Comparison of ENCODE assay signal across 8 mouse cellular contexts in the genomic region with DNA sequence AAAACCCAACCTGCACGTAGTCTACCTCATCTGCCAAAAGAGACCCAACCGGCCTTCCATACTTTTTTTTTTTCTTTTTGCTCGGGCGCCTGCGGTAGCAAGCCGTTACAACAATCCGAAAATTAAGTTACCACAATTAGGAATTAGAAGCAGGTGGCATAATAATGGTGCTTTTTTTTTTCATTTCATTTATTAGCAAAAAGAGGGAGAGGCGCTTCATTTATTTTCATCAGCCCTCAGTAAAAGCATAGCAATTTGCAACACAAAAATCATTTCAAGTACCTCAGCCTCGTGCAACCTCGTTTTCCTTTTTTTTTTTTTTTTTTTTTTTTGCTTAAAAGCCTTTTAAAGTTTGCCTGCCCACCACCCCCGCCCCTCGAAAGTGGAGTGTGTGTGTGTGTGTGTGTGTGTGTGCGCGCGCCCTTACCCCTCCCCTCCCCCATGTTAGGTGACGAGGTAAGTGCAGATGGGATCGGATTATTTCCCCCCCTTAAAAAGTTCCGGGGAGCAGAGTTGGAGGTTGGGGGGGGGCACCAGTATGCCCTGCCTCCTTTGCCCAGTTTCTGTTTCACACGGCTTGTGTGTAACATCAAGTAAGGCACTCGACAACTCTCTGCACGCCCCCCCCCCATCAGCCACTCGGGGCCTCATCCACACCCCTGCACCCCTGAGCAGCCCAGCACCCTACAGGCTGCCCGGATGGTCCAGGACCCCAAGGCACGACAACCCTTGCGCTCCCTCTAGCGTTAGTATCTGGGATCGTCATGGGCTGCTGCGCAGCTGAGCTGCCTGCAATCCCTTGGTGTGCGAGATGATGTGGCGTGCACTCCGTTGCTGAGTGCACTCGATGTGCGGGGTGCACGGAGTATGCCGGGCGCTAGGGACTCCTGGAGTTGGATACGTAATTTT. TPM values are rescaled to one million over a fixed set of nuclear protein-coding genes. Genes with fewer than 3 reads are reported as not detected.
A peak's percentile ranks its signal among the peaks of the same experiment; 100 is the strongest.
DNase-seq lines count a peak whose midpoint lies in the region; ATAC-seq and TF ChIP-seq lines count a peak whose summit lies in the region.

No protein-coding gene starts in this region.

- no peaks in the 10 kb centered on the region for H3K4me1 ChIP-seq in ES-Bruce4 (ENCODE audit: control insufficient read depth, insufficient read depth, low read length)
- peaks cover 52% of the 10 kb centered on the region for H3K4me1 ChIP-seq in forebrain, embryonic 12.5 days
- H3K4me1 ChIP-seq in heart, postnatal 0 days (ENCODE audit: control insufficient read depth, insufficient read depth): peaks cover 4% of the 10 kb centered on the region; the same call in 1 of the 2 replicates
- H3K4me1 ChIP-seq in liver, embryonic 14.5 days (replicated peaks; ENCODE audit: control insufficient read depth in 2 of 2, insufficient read depth in 2 of 2, low read length in 1 of 2): no peaks in the 10 kb centered on the region
- peaks cover 17% of the 10 kb centered on the region; the same call in 1 of the 2 replicates for H3K4me1 ChIP-seq in stomach, embryonic 15.5 days

- TF ChIP-seq EP300 in ES-Bruce4 (IDR thresholded peaks at IDR 0.05; ENCODE audit: insufficient read depth, low read depth, low read length): no peak
- TF ChIP-seq EP300 in heart, postnatal 0 days (IDR thresholded peaks at IDR 0.05; ENCODE audit: low read depth): no peak
- TF ChIP-seq EP300 in liver, embryonic 14.5 days (IDR thresholded peaks at IDR 0.05; ENCODE audit: low read depth): no peak

- H3K36me3 ChIP-seq in ES-Bruce4 (ENCODE audit: control insufficient read depth, insufficient read depth, low read length, poor library complexity, severe bottlenecking): no peaks in the 10 kb centered on the region
- H3K36me3 ChIP-seq in forebrain, embryonic 12.5 days (replicated peaks): no peaks in the 10 kb centered on the region
- H3K36me3 ChIP-seq in heart, postnatal 0 days (replicated peaks; ENCODE audit: control insufficient read depth, insufficient read depth, low read length): no peaks in the 10 kb centered on the region
- H3K36me3 ChIP-seq in liver, embryonic 14.5 days (replicated peaks; ENCODE audit: control insufficient read depth, insufficient read depth, low read depth): no peaks in the 10 kb centered on the region
- no peaks in the 10 kb centered on the region for H3K36me3 ChIP-seq in stomach, embryonic 15.5 days

- H3K9me3 ChIP-seq in ES-Bruce4 (replicated peaks; ENCODE audit: control insufficient read depth, insufficient read depth, low read length, poor library complexity, severe bottlenecking): no peaks in the 10 kb centered on the region
- no peaks in the 10 kb centered on the region for H3K9me3 ChIP-seq in forebrain, embryonic 12.5 days
- no peaks in the 10 kb centered on the region for H3K9me3 ChIP-seq in heart, postnatal 0 days (replicated peaks; ENCODE audit: control insufficient read depth, low read length)
- no peaks in the 10 kb centered on the region for H3K9me3 ChIP-seq in liver, embryonic 14.5 days (ENCODE audit: control insufficient read depth, low read length)
- H3K9me3 ChIP-seq in stomach, embryonic 15.5 days: no peaks in the 10 kb centered on the region

- DNase-seq in c-Kit-positive CD71-positive TER-119-positive erythroid progenitor cells, embryonic 14.5 days (ENCODE audit: low spot score): peak; percentile 81
- peak; percentile 69 for DNase-seq in heart, postnatal 0 days (ENCODE audit: low spot score)
- DNase-seq in kidney, postnatal 36 days: peak; percentile 82 to 92
- DNase-seq in liver, embryonic 14.5 days (ENCODE audit: low read depth in 3 of 3, low spot score in 3 of 3): peak; percentile 51 to 61 (median 56)
- peak; percentile 97 for DNase-seq in neural tube, embryonic 10.5 days (ENCODE audit: extremely low spot score, low spot score)

- H3K4me3 ChIP-seq in ES-Bruce4 (ENCODE audit: low read depth, low read length): peak overlapping the region; percentile 33
- H3K4me3 ChIP-seq in forebrain, embryonic 12.5 days (replicated peaks): peak overlapping the region; percentile 41
- peak overlapping the region; percentile 65 for H3K4me3 ChIP-seq in heart, postnatal 0 days (ENCODE audit: low read depth, low read length)
- H3K4me3 ChIP-seq in liver, embryonic 14.5 days (ENCODE audit: insufficient read depth in 1 of 2, low read depth in 2 of 2, low read length in 2 of 2): peak overlapping the region; percentile 53 to 66
- peak overlapping the region; percentile 54 for H3K4me3 ChIP-seq in stomach, embryonic 15.5 days (replicated peaks)

- H3K27ac ChIP-seq in ES-Bruce4 (ENCODE audit: insufficient read depth, low read length): no peak overlapping the region
- peak overlapping the region; percentile 92 for H3K27ac ChIP-seq in forebrain, embryonic 12.5 days
- no peak overlapping the region for H3K27ac ChIP-seq in heart, postnatal 0 days (ENCODE audit: low read depth)
- no peak overlapping the region for H3K27ac ChIP-seq in liver, embryonic 14.5 days
- H3K27ac ChIP-seq in stomach, embryonic 15.5 days: no peak overlapping the region

- peak; percentile 93 for ATAC-seq in forebrain, embryonic 12.5 days (ENCODE audit: low FRiP score)
- peak; percentile 93 for ATAC-seq in heart, postnatal 0 days (ENCODE audit: insufficient read depth, low read depth)
- peak; percentile 87 for ATAC-seq in liver, embryonic 14.5 days (ENCODE audit: insufficient read depth)
- peak; percentile 95 for ATAC-seq in stomach, embryonic 15.5 days (ENCODE audit: insufficient read depth, low FRiP score, low read depth)

- TF ChIP-seq POLR2A in ES-Bruce4 (IDR thresholded peaks at IDR 0.05; ENCODE audit: insufficient read depth, low read length): no peak

- H3K9ac ChIP-seq in ES-Bruce4 (ENCODE audit: low read depth, poor library complexity, severe bottlenecking): no peak overlapping the region
- peak overlapping the region; percentile 65 for H3K9ac ChIP-seq in forebrain, embryonic 12.5 days
- peak overlapping the region; percentile 37 for H3K9ac ChIP-seq in heart, postnatal 0 days (replicated peaks; ENCODE audit: low read depth, low read length)
- no peak overlapping the region for H3K9ac ChIP-seq in liver, embryonic 14.5 days (replicated peaks)
- H3K9ac ChIP-seq in stomach, embryonic 15.5 days: 0 out of 2 replicates have a peak overlapping the region, but pooled peaks have one; percentile 32

- peak; percentile 94 for TF ChIP-seq CTCF in ES-Bruce4 (IDR thresholded peaks at IDR 0.05; ENCODE audit: low read depth, low read length)
- peak; percentile 96 for TF ChIP-seq CTCF in heart, postnatal 0 days (IDR thresholded peaks at IDR 0.05; ENCODE audit: low read depth)
- TF ChIP-seq CTCF in liver, embryonic 14.5 days (IDR thresholded peaks at IDR 0.05; ENCODE audit: low read depth): peak; percentile 99

- WGBS in forebrain, embryonic 12.5 days: under 1% methylated on average over 36 of the region's 37 CpGs
- WGBS in heart, postnatal 0 days: 2% methylated on average over 37 of the region's 37 CpGs
- 3% methylated on average over 36 of the region's 37 CpGs for WGBS in liver, embryonic 14.5 days (ENCODE audit: insufficient replicate concordance)
- WGBS in stomach, embryonic 15.5 days: under 1% methylated on average over 37 of the region's 37 CpGs

- peak overlapping the region; percentile 84 for H3K4me2 ChIP-seq in forebrain, embryonic 12.5 days
- H3K4me2 ChIP-seq in heart, postnatal 0 days (ENCODE audit: low read depth, low read length): peak overlapping the region; percentile 98
- peak overlapping the region; percentile 73 for H3K4me2 ChIP-seq in liver, embryonic 14.5 days (ENCODE audit: low read depth)
- H3K4me2 ChIP-seq in stomach, embryonic 15.5 days: peak overlapping the region; percentile 98

- H3K27me3 ChIP-seq in ES-Bruce4 (ENCODE audit: control insufficient read depth, insufficient read depth, low read length, poor library complexity, severe bottlenecking): no peaks in the 10 kb centered on the region
- peaks cover 6% of the 10 kb centered on the region; the same call in 1 of the 2 replicates for H3K27me3 ChIP-seq in forebrain, embryonic 12.5 days
- H3K27me3 ChIP-seq in heart, postnatal 0 days (ENCODE audit: control insufficient read depth, insufficient read depth, low read length): peaks cover 20% of the 10 kb centered on the region
- peaks cover 39% of the 10 kb centered on the region for H3K27me3 ChIP-seq in liver, embryonic 14.5 days (ENCODE audit: control insufficient read depth, insufficient read depth, low read length)
- H3K27me3 ChIP-seq in stomach, embryonic 15.5 days (replicated peaks): peaks cover 17% of the 10 kb centered on the region; the same call in 1 of the 2 replicates

RNA-seq across cellular contexts. Expression of gene Vrk1, which starts 47.7 kb away (rescaled TPM):
- polyA plus RNA-seq in ES-Bruce4 (2011; ENCODE audit: insufficient read depth, insufficient read length, low read depth, missing spikeins): 82.8 and 85.6 TPM in 2 replicates
- polyA plus RNA-seq in forebrain, embryonic 12.5 days (2016; fragmentation: Nextera tagmentation; extraction: Ambion mirVana): 97.7 and 106 TPM in 2 replicates
- total RNA-seq in heart, postnatal 0 days (2014; rRNA removed; ENCODE audit: low replicate concordance): 8.0 and 19.9 TPM in 2 replicates
- 23.6 and 26.0 TPM in 2 replicates for polyA plus RNA-seq in heart, postnatal 0 days (2015; fragmentation: Nextera tagmentation; extraction: Ambion mirVana)
- polyA plus RNA-seq in liver, embryonic 14.5 days (2012; rRNA removed): 34.0 and 60.2 TPM in 2 replicates
- polyA plus RNA-seq in liver, embryonic 14.5 days (2014; fragmentation: Nextera tagmentation; extraction: Ambion mirVana): 103 and 111 TPM in 2 replicates
- polyA plus RNA-seq in stomach, embryonic 15.5 days (2015; fragmentation: Nextera tagmentation; extraction: Ambion mirVana): 64.3 and 68.9 TPM in 2 replicates

Comparison
In these comparisons a context has a peak if more than half of its experiments do, and no peak if none do; other contexts are left out.
1. H3K9ac ChIP-seq: peak in forebrain, embryonic 12.5 days (single experiment), heart, postnatal 0 days (single experiment) and stomach, embryonic 15.5 days (single experiment); none in ES-Bruce4 (single experiment) and liver, embryonic 14.5 days (single experiment).
2. Peak in every context shown above with its lines, with median percentiles within 50 percentile points of each other: H3K4me3 ChIP-seq, CTCF ChIP-seq, DNase-seq, ATAC-seq and H3K4me2 ChIP-seq.